Mouse (Mus musculus) inflammation-experienced regulatory T-cells, adult 6 months (primary cell): ENCODE data around the gene Reep3. TPM values are rescaled to one million over a fixed set of nuclear protein-coding genes. Genes with fewer than 3 reads are reported as not detected.

Experiments used
- ATAC-seq: one replicate; pipeline ENCODE4 v1.8.0; 2017
- polyA plus RNA-seq, 3 experiments: library from polyadenylated mRNA; unstranded; fragments of 100-300 nt; shearing (Covaris generic); gene quantifications; one replicate each; pipeline ENCODE4 v1.2.1; 2017

The Reep3 gene
- polyA plus RNA-seq, 3 experiments from 2014 or later, result 16.5 to 25.6 (median 19.6) TPM

- ATAC-seq, result no peak
Observed at GRCm38 (mm10) chr10:67109635-67110034, 12.9 kb upstream of the Reep3 start.

DNA sequence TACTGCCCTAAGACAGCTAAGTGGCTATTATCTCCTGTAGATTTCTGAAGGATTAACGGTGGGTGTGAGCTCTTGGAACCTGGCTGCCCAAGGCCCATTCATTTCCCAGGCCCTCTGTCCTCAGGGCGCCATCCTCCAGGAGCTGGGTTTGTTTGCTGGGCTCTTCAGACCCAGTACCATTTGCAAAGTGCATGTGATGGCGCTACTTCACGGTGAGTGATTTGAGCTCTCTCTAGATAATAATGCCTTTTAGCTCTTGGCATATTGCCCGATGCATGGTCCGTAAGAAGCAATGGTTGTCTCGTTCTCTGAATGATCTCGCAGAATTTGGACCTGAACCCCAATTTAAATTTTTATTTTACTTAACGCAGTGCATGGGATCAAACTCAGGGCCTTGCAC, 11.4 kb upstream of the Reep3 start:
- no peak for ATAC-seq

- ATAC-seq, result no peak
Observed at GRCm38 (mm10) chr10:67107017-67107761, 10.4 kb upstream of the Reep3 start.

GRCm38 (mm10) chr10:67106400-67106799, 9.7 kb upstream of the Reep3 start:
- no peak for ATAC-seq

- ATAC-seq, result no peak
Observed at GRCm38 (mm10) chr10:67105331-67106217, 8.8 kb upstream of the Reep3 start.

DNA sequence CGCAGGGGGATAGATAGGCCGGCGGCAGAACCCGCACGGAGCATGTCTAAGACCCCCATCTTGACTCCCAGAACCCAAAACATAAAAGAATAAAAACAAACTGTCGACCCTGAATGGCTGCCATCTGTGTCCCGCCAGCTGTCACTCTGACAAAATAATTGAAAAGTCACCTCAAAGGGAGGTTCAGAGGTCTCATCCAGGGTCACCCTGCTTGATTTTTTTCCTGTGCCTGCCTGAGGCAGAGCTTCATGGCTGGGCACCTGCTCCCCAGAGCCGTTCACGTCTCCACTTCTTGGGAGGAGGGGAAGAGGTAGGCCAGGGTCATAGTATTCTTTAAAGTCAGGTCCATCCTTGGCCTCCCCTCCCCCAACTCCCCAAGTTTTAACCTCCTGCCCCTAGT, 7.8 kb upstream of the Reep3 start:
- ATAC-seq, result no peak

GRCm38 (mm10) chr10:67100831-67101251, 4.1 kb upstream of the Reep3 start:
- peak; percentile 49 for ATAC-seq

DNA sequence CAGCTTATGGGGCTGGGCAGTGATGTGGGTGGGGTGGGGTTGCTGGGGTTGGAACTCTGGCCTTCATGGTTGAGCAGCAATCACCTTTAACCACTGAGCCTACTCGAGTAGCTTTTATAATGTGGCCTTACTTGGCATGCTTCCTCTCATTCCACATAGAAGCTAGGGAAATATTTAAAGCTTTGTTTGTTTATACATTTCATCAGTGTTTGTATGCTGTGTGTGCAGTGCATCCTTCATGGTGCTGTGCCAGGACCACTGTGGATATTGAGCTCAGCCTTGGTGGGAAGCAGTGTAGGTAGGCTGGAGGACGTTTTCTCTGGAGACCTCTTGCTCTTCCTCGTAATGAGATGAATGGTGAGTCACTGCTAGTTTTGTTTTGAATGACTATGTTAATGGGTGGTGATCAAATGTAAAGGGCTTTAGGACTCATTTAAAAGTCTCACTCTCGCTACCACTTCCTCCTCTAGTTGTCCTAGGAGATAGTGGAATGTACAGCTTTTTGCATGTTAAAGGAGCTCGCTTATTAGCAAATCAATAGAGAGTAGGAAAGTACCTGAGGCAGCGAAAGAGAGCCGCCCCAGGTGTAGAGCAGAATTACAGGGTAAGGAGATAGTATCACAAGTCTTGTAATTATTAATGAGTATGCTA, 3.4 kb upstream of the Reep3 start:
- ATAC-seq, result peak; percentile 50

- ATAC-seq, result no peak
Observed at GRCm38 (mm10) chr10:67099183-67099929, 2.6 kb upstream of the Reep3 start.

DNA sequence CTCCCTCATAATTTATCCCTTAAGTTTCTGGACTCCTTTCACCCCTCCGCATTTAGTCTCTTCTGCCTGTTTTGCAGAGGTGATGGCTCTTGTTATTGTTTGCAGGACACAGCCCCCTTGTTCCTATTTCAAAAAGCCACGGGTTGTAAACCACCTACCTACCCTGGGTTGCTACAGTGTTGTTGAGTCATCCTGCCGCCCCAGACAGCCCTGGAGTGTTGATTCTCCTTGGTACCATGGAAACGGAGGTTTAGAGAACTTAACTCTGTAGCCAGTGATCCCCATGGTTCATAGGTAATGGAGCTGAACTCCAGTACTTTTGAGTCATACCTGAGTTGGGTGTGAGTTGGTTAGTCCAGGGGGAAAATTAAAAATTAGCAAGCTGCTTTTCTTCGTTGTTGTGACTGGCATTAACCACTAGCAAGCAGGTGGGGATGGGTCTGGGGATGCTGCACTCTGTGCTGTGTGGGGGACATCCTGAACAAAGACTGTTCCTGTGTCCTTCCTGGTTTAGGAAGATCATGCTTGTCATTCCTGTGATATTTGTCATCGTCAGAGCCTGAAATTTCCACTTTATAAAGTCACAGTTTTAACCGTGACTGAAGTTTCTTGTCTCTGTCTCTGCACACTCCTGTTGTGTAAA, 1.8 kb upstream of the Reep3 start:
- ATAC-seq, result peak; percentile 6

DNA sequence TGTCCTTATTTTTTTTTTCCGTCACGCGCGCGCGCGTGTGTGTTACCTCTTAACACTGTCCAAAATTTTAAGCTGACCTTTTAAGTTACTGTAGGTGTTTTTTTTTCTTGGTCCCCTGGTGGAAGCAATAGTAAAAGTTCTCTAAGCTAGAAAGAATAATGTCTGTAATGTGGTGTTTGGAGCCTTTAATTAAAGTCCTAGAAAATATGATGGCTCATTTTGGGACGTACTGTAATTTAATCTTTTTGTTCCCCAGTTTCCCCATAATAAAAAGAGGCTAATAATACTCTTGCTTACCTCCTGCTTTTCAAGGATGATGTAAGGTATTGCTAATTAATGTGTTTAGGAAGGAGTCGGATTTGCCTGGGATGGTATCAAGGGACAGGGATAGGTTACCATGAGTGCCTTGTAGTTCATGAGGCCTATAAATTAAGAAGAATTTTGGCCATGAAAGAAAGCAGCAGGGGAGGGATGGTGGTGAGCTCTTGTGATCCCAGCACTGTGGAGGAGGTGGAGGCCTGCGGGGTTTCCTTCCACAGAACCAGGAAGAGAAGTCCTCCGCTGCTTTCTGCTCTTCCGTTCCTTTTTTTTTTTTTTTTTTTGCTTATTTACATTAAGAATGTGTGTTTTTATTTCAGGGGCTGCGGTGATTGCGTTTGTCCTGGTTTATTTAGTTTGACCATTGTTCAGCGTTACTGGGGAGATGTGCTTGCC, 849 bp upstream of the Reep3 start:
- no peak for ATAC-seq

DNA sequence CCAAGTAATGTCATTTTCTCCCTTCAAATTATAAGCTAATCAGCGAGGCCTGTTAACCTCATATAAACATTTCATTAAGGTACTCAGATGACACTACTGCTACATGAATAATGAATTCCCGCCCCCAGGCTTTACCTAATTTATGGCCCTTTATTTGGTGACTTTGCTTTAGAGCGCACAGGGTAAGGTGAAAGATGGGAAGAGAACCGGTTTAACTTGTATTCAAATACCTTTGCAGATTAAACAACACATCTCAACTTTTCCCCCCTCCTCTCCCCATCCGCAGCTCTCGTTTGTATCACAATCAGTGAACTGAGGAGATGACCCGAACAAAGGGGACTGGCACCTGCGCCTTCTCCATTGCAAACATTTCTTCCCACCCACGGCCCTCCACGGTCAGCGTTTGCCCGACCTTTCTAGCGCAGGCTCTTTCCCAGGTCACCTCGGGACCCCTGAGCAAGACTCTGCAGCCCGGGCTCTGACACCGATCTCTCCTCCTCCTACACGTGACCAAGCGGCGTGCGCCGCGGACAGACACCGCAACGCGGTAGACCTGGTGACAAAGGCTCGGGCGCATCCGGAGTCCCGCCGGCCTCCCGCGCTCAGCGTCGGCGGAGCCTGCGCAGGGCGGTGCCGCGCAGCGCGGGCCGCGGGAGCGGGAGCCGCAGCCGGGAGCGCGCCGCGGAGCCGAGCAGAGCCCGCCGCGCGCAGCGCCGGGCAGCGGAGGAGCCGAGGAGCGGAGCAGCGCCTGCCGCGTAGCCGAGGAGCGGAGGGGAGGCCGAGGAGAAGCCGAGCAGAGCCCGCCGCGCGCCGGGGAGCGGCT, 736 bp downstream of the Reep3 start, which contains the start of gene Jmjd1c:
Gene Jmjd1c, plus strand, starts transcription at position 328 of the 823 bp plus-strand sequence.
- peak; percentile 46 for ATAC-seq

- ATAC-seq, result no peak
Observed at GRCm38 (mm10) chr10:67094922-67095321, 1.8 kb downstream of the Reep3 start.

DNA sequence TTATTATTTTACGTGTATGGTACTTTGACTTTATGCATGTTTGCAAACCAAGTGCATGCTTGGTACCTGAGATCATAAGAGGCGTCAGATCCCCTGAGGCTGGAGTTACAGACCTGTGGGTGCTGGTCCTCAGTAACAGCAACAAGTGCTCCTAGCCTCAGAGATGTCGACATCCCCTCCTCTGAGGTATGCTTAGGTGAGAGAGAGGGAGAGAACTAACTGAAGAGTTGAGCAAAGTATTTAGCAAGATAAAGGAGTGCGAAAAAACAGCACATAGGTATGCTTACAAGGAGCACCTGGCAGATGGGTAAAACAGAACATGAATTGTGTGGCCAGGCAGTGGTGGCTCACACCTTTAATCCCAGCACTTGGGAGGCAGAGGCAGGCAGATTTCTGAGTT, 6.1 kb downstream of the Reep3 start:
- no peak for ATAC-seq

GRCm38 (mm10) chr10:67087447-67088226, 9.1 kb downstream of the Reep3 start:
- ATAC-seq, result no peak

DNA sequence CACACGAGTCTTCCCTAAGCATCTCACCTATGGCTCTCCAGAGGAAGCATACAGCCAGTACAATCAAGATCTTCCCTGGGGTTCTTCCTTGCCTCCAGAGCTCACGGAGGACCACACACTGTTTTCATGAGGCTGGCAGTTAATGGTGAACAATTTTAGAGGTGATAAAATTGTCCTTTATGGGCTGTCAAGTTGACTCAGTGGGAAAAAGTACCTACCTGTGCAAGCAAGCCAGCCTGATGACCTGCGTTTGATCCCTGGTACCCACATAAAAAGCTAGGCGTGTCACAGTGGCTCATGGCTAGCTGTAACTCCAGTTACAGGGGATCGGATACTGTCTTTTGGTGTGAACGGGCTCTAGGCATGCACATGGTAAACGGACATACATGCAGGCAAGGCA, 10.8 kb downstream of the Reep3 start:
- ATAC-seq, result no peak

DNA sequence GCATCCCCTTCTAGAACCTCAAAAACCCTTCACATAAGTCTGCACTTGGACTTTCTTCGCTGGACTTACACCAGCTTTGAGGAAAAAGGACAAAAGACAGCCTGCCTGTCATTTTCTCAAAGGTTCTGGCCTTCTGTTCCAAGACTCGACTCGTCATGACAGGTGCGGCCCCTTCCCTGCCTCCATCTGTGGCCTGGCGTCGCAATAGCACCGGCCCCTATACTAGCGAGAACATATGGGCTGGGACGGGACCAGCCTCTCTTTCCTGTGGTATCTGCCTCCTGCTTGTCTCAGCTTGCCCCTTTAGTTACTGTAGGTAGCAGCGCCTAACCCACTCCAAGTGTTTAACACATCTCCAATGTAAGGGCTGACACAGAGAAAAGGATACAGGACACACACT, 11.6 kb downstream of the Reep3 start:
- ATAC-seq, result no peak

- ATAC-seq, result no peak
Observed at GRCm38 (mm10) chr10:67083446-67084166, 13.1 kb downstream of the Reep3 start.

- no peak for ATAC-seq
Observed at GRCm38 (mm10) chr10:67082531-67082930, 14.2 kb downstream of the Reep3 start.
